Mouse (Mus musculus): ENCODE results near the gene Fcrla.
"Not testable (repeated sequence)": the region's sequence is repeated elsewhere in the genome, so short reads cannot be mapped to it uniquely, and the experiment has no call there.

Fcrla gene
- long read RNA-seq, experiment 1, result 0 reads
- long read RNA-seq, experiment 2, result 0 reads

DNA sequence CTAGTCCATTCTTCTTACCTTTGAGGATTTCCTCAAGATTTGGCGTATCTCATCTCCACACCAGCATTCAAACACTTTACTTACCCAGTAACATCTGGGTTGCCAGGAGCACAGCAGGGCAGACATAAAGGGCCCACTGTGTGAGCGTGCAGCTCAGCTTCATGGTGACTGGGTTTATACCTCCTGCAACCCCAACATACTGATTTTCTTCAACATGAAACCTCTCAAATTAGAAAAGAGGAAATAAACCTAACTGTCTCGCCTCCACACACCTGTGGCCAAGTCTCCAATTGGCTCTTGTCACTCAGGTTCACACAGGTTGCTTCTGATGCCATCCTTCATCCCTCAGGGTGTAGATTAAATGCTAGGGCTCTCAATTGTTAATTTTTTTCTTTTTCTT lies at the start of gene Fcrla:
Gene Fcrla, minus strand, starts transcription at position 206 of the 400 bp plus-strand sequence.
- intact Hi-C loops (cut with DNase I), result no loop called here

DNA sequence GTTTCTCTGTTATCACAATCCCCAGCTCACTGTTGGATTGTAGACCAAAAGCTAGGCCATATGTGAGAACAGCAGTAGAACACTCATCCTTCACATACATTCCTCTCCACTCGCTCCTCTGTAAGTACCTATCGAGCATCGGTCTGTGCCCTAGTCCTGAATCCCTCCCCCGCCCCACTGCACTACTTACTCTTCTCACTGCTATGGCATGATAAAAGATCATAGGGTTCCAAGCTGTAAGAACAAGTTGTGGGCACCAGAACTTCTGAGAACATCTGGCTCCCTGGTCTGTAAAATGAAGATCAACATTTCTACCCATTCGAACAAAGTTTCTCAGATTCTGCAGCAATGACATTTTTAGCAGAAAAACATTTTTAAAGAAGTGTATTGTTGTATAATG lies 49.1 kb upstream of the Fcrla start, which contains the start of gene Fcgr2b:
Gene Fcgr2b, minus strand, starts transcription at position 101 of the 400 bp plus-strand sequence.
- intact Hi-C loops (cut with DNase I), result no loop called here

DNA sequence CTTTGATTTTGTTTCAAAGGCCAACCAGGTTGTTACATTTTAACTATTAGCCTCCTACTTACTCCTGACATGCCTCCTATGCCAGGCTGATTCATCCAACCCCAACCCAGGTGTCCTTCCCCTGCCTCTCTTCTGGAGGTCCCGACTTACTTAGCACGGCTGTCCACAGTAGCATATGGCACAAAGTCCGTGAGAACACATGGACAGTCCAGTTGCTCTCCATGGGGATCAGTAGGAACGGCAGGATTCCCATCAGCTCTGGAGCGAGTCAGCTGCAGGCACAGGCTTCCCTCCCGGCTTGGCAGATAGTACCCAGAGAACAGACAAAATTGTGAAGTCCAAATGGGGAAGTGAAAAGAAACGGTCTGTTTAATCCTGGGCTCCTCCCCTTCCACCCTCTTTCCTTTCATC lies 48.4 kb upstream of the Fcrla start:
- intact Hi-C loops (cut with DNase I), result no loop called here

DNA sequence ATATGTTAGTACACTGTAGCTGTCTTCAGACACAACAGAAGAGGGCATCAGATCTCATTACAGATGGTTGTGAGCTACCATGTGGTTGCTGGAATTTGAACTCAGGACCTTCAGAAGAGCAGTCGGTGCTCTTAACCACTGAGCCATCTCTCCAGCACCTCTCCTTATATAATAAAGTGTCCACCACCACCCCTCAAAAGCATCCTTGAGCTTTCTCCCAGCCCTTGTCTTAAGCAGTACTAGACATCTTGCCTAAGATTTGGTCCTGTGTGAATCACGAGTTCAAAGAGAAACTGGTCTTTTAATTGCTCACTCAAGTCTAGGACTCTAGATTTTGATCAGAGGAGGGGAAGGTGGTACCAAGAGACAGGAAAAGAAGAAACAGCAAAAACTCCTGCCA lies 48.0 kb upstream of the Fcrla start:
- intact Hi-C loops (cut with DNase I), result not testable (repeated sequence)

DNA sequence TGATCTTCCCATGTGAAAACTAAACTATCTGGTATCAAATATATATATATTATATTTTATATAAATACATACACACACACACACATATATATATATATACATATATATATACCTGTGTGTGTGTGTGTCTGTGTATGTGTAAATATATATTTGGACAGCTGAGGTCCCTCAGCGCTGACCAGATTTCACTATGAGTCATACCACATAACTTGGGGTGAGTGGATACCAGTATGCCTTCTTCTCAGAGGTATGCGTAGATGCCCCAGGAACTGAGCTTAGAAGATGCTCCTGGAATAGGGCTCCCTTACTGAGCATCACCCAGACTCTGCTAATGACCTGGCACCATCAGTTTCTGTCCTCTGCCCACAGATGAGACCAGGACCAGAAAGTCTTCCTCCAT lies 47.4 kb upstream of the Fcrla start:
- intact Hi-C loops (cut with DNase I), result no loop called here

DNA sequence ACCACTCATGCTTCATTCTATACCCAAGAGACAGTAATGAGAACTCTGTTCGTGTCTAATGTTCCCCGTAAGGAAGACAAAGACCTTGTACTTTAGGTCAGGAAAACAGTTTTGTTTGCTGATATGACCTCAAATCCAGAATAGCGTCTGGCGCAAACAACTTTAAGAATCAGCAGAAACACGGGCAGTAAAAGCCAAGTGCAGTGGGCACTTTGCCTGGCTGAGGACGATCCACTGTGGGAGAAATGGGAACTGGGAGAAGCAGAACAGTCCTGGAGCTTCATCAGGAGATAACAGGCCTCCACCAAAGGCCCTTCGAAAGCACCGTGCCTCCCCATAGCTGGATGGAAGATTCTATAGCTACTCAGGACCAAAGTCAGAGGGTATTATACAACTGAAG lies 46.8 kb upstream of the Fcrla start:
- intact Hi-C loops (cut with DNase I), result no loop called here

DNA sequence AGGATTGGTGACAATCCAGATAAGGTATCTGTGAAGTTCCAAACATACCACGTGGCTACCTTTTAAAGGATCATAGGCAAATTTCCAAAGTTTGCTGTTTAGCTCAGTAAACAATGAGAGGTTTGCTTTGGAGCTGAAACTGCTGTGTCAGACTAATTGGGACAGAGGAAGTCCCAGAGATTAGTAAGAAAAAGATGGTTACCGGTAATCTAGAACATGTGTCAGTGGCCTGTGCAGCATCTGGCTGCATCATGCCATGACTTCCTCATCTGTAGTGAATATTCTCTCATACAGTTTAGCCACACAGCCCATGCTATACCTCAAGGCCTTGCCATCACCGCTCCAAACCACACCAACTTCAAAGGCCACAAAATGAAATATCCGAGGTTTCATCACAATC lies 45.6 kb upstream of the Fcrla start:
- intact Hi-C loops (cut with DNase I), result no loop called here

DNA sequence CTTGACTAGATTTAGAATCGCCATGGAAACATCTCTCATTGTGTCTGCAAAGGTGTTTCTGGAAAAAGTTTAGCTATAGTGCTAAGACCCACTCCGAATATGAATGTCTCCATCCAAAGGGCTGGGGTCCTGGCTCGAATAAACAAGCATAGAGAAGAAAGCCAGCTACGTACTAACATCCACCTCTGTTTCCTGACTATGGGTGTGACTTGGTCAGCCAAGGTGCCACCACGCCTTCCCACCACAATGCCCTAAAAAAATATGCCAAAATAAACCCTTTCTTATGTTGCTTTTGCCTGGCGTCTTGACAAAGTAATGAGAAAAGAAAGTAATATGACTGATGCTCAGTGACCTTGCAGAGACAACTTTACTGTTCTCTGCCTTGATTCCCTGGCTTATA lies 45.1 kb upstream of the Fcrla start:
- intact Hi-C loops (cut with DNase I), result no loop called here

DNA sequence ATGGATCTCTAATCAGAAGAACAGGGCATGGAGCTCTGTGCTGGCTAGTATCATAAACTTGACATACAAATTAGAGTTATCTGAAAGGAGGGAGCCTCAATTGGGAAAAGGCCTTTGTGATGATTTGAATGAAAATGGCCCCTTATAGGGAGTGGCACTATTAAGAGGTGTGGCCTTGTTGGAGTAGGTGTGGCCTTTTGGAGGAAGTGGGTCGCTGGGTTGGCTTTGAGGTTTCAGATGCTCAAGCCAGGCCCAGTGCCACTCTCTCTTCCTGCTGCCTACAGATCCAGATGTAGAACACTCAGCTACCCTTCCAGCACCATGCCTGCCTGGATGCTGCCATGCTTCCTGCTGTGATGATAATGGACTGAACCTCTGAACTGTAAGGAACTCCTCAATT lies 41.2 kb upstream of the Fcrla start:
- intact Hi-C loops (cut with DNase I), result no loop called here

DNA sequence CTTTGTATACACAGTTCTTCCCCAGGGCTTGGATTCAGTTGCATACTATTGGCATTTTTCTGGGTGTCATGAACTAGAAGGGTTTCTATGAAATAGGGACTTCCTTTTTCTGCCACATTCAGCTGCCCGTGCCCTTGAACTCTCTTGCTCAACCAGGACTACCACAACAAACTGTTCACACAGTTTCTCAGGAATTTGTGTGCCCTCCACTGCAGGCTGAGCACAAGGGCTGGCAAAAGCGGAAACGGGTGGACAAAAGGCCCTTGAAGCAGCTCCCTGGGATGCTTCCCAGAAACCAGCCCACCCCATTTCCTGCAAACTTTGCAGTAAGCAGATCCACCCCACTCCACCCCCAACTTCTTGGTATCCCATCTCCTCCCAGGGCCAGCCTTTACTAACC lies 40.2 kb upstream of the Fcrla start:
- intact Hi-C loops (cut with DNase I), result no loop called here

DNA sequence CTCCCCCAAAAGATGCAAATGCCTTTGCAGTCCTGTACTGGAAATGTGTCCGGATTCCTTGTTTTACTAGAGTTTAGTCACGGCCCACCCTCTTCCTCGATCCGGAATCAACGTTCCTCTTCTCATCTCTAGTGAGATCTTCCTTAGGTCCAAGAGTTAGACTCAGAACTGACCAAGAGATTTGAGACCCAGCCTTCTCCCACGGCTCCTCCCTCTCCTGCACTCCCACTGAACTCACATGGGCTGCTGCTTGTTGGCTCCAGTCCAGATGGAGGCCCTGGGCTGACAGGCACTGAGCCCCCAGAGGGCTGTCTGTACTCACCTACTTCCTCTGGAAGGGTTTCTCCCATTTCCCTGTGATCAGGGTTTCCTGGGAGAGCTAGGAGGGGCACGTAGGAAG lies 35.7 kb upstream of the Fcrla start:
- intact Hi-C loops (cut with DNase I), result no loop called here

DNA sequence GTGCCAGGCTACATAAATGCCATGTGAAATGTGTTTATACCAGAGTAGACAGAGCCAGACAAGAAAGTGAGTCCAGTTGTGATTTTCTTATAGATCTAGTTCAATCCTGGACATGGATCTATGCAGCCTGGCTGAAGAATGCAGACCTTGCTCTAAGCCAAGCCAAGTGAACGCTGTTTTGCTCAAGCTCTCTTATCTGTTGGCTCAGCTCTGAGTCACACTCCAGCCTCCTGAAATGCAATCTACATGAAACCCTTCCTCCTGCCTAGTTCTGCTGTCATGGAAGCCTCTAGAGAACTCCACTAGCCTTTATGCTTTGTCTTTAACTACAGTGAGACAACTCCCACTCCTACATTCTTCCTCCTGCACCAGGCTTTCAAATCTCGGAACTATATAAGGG lies 34.9 kb upstream of the Fcrla start:
- intact Hi-C loops (cut with DNase I), result no loop called here

DNA sequence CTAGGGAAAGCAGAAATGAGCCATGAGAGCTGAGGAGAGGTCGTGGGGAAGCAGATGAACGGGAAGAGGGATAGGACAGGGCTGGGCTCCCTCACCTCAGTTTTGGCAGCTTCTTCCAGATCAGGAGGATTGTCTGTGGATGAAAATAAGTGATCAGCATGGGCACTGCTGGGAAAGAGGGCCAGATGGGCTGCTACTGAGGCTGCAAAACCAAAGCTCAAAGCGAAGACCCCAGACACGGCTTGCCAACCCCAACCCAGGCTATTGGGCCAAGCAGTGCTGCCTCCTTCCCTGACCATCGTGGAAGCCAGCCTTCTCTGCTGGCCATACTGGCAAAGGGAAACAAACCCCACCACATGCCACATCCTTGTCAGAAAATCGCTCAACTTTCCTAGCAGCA lies 33.7 kb upstream of the Fcrla start:
- intact Hi-C loops (cut with DNase I), result no loop called here

DNA sequence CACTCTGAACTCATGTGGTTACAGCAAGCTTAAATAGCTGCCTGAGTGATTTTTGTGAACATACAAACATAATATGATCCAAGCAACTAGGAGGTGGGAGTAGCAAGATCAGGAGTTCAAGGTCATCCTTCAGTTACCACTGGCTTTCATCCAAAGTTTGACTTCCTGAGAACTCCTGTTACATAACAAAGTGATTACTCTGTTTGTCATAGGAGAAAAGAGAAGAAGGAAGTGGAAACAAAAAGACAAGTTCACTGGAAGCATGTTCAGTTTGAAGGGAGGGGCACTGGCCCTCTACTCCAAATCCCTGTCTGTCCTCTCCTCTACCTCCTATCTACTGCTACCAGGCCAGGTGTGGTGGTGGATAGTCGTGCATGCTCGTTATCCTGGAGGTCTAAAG lies 32.4 kb upstream of the Fcrla start:
- intact Hi-C loops (cut with DNase I), result no loop called here

DNA sequence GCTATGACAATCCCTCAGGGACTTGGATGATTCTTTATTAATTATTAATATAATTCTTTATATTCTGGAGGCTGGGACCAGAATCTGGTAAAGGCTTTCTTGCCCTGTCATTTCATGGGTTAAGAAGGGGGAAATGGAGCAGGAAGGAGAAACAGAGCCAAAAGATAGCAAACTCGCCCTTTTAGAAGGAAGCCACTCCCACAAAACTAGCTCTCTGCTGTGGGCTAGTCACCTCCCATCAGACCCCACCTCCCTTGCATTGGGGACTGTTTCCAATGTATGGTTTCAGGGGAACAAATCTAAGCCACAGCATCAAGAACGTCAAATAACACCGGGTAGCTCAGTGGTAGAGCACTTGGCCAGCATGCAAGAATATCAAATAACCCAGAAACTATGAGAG lies 30.8 kb upstream of the Fcrla start:
- intact Hi-C loops (cut with DNase I), result no loop called here

DNA sequence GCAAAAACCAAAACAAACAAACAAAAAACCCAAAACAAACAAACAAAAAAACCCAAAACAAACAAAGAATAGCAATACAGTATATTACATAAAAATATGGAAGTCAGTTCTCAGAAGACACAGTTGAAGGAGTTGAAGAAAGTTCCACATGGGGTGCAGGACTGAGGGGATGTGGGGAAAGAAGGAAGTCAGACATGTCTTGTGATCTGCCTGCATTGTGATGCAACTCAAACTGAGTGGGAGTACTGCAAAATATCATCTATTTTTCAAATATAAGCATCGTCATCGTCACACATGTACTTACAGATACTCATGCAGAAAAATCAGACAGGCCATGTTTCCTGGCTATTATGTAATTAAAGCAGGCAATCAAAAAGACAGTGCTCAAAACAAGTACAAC lies 25.8 kb upstream of the Fcrla start:
- intact Hi-C loops (cut with DNase I), result no loop called here

DNA sequence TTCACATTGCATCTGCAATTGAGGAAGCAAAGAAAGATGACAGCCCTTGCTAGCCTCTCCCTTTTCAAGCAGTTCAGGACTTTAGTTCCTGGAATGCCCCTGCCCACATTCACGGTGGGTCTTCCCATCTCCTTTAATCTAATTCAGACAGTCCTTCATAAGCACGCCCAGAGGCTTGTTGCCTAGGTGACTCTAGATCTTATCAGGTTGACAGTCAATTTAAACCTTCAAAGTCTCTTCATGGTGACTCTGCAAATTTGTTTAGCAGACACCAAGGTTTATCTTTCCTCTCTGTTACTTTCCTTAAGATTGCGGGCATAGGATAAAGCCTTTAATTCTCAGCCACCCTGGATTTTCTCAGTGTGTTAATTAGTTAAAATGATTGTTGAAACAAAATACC lies 23.4 kb upstream of the Fcrla start:
- intact Hi-C loops (cut with DNase I), result no loop called here

DNA sequence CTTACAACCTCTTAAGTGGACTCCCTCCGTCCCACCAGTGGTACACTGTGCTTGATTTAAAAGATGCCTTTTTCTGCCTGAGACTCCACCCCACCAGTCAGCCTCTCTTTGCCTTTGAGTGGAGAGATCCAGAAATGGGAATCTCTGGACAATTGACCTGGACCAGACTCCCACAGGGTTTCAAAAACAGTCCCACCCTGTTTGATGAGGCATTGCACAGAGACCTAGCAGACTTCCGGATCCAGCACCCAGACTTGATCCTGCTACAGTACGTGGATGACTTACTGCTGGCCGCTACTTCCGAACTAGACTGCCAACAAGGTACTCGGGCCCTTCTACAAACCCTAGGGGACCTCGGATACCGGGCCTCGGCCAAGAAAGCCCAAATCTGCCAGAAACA lies 17.5 kb upstream of the Fcrla start:
- intact Hi-C loops (cut with DNase I), result not testable (repeated sequence)

DNA sequence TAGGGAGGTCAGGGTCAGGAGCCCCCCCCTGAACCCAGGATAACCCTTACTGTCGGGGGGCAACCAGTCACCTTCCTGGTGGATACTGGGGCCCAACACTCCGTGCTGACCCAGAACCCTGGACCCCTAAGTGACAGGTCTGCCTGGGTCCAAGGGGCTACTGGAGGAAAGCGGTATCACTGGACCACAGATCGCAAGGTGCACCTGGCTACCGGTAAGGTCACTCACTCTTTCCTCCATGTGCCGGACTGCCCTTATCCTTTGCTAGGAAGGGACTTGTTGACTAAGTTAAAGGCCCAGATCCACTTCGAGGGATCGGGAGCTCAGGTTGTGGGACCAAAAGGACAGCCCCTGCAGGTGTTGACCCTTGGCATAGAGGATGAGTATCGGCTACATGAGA lies 16.8 kb upstream of the Fcrla start:
- intact Hi-C loops (cut with DNase I), result not testable (repeated sequence)

DNA sequence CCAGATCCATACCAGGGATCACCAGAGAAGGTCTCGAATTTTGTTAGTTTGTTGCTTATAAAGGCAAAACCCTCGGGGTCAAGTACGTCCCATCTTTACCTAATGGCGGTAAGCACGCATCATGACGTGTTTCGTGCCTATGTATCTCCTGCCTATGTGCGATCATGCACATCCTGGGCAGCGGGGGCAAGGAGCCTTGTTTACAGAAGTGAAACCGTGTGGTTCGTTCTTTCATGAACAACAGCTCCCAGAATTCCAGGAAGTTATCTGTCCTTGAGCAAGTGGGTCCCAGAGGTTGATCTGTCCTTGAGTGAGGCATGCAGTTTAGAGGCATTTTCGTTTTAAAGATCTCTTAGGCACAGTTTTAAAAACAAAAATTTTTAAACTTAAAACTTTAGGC lies 11.9 kb upstream of the Fcrla start:
- intact Hi-C loops (cut with DNase I), result no loop called here

DNA sequence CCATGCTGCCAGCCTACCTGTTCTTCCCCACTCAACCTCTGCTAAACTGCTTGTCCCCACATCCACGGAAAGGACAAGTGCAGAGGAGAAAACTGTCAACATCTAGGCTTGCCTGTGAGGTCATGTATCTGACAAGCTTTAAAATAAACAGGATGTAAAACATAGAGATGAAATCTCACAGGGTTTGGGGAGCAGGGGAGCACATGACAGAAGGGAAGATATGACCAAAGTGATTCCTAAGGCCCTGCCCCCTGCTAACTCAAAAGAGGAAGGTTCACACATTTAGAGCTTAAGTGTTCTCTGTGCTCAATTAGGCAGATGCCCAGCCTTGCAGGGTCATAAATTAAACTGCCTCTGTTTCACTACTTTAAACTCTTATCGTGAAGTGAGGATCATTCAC lies 7.0 kb upstream of the Fcrla start:
- intact Hi-C loops (cut with DNase I), result no loop called here

DNA sequence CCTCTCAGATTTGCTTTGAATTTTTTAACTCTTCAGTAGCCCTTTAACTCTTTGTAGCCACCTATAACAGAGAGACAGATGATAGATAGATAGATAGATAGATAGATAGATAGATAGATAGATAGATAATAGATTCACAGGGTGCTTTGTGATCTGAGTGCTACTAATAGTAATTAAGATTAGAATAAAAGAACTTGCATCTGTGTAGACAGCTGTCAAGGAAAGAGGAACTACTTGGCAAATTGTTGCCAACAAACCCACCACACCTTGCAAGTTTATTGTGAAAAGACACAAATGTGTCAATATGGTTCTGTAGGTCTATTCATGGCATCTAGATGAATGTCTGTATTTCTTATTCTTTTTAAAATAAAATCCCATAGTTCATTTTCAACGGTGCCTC lies 6.6 kb upstream of the Fcrla start:
- intact Hi-C loops (cut with DNase I), result no loop called here

DNA sequence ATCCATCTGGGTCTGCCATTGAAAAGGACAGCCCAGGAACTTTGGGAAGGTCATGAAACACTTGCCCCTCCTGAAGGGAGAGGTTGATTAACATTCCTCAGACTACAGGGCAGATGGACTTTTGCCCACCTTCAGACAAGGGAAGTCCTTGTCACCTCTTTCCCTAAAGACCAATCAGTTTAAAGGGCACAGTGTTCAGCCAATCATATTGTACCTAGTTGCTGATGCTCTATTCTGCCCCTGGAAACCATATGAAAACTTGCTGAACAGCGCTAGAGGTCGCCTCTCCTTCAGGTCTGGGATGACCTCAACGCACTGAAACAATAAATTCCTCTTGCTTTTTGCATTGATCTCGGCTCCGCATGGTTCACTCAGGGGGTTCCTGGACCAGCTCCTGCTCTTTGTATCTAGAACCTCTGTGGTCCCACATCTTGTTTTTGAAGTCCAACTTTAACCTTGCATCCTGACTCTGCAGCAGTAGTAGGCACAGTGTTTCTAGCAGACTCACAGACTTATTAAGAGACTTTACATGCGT lies 6.1 kb upstream of the Fcrla start:
- intact Hi-C loops (cut with DNase I), result no loop called here

DNA sequence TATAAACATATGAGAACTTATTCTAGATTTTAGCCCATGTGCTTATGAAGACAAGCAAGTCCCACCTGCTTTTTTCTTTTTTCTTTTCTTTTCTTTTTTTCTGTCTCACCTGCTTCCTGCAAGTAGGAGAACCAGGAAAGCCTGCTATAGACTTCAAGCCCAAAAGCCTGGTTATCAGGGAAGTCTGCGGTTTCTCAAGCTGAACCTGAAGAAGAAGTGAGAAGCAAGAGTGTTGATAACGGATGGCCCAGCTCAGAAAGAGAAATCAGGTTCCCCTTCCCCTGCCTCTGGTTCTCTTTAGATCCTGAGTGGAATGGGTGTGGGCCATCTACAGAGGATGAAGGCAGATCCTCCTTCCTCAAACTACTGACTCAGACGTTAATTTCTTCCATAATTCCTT lies 4.7 kb upstream of the Fcrla start:
- intact Hi-C loops (cut with DNase I), result no loop called here

Measured in adrenal gland (tissue).